Mouse (Mus musculus) lung, adult 2 months (tissue): Measurements from ENCODE around the gene Immp2l.

Source experiments
- CTCF ChIP-seq: fragments of 200-500 bp; IDR thresholded peaks from 2 replicates; pipeline ENCODE4 v1.5.1; 2011; ENCODE audit warnings: mild to moderate bottlenecking, low read length, control low read depth; ENCODE audit not compliant: insufficient read depth
- POLR2A ChIP-seq: fragments of 200-500 bp; IDR thresholded peaks from 2 replicates; pipeline ENCODE4 v1.6.1; 2011; ENCODE audit warnings: low read depth, mild to moderate bottlenecking, control low read depth, low read length, borderline replicate concordance; ENCODE audit errors: extremely low read depth

DNA sequence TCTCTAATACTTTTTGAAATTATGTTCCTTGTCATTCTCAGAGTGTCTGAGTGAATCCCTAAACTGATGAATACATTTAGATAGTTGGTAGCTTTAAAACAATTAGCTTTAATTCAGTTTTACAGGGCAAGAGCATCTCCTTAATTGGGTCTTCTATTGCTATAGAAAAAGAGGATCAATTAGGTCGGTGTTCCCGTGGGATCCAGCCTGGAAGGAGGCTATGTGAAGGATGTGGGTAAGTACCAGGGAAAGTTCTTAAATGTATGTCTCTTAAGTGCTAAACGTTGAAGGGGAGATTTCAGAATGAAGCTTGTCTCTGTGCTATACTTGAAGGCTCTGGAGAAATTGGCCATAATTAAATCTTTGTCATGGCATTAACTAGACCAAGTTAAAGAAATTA lies 283.1 kb downstream of the Immp2l start:
- TF ChIP-seq CTCF (no peak), POLR2A (no peak)
